Mouse (Mus musculus): ENCODE data around the gene Ttll8. TPM values are rescaled to one million over a fixed set of nuclear protein-coding genes. Genes with fewer than 3 reads are reported as not detected.

Ttll8 gene
- polyA plus RNA-seq, 1 experiment from 2014 or later = not detected

DNA sequence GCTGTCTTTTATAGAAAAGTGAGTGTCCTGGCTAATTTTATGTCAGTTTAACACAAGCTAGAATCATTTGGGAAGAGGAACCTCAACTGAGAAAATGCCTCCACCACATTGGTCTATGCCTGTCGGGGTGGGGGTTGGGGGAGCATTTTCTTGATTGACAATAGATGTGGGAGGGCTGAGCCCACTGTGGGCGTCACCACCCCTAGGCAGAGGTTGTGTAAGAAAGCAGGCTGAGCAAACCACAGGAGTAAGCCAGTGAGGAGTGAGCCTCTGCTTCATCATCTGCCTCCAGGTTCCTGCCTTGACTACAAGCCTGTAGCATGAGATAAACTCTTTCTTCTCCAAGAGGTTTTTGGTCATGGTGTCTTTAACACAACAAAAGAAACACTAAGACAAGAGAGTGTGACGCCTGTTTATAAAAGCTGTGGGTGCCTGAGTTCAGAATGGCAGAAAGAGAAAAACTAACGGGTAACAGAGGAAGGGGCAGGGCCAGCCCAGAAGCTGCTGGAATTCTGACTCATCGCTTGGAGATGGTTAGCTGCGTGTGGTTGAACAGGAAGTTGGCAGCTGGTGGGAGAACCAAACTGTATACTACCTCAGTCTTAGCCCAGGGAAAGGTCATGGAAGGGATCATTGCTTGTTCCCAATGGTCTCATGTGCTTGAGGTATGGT, 17.5 kb downstream of the Ttll8 start:
- no peak for ATAC-seq (ENCODE audit: insufficient read depth, low FRiP score)
- 53% methylated on average over 6 of the region's 6 CpGs for WGBS
- no peaks in the 10 kb centered on the region for H3K36me3 ChIP-seq (ENCODE audit: control insufficient read depth, insufficient read depth, low read length)

DNA sequence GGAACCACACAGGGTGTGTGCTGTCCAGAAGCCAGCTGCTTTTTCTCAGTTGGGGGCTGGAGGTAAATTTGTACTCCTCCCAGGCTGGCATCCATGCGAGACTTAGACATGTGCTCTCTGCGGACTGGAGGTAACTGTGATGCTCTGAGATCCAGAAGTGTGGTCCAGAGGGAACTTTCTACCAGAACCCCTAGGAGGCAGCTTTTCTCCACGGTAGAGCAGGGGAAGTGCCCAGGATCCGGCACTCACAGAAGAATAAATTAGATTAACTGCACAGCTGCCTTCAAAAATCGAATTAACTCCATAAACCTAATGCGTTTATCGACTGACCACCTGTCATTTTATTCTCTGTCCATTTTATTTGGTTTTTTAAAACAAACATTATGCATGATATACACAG, 20.1 kb downstream of the Ttll8 start:
- no peak overlapping the region for H3K27ac ChIP-seq (ENCODE audit: low read length)
- H3K4me2 ChIP-seq (ENCODE audit: low read depth, low read length) = no peak overlapping the region
- no peaks in the 10 kb centered on the region for H3K9me3 ChIP-seq (replicated peaks; ENCODE audit: control insufficient read depth, low read length)
- H3K36me3 ChIP-seq (ENCODE audit: control insufficient read depth, insufficient read depth, low read length) = no peaks in the 10 kb centered on the region
- H3K4me3 ChIP-seq (replicated peaks; ENCODE audit: low read length) = no peak overlapping the region
- WGBS = 54% methylated on average over 7 of the region's 7 CpGs
- no peaks in the 10 kb centered on the region for H3K4me1 ChIP-seq (ENCODE audit: control insufficient read depth, insufficient read depth, low read length)
- H3K27me3 ChIP-seq (ENCODE audit: control insufficient read depth, insufficient read depth, low read length) = no peaks in the 10 kb centered on the region
- ATAC-seq (ENCODE audit: insufficient read depth, low FRiP score) = 0 out of 2 replicates have a peak, but pooled peaks have one; percentile 53
- H3K9ac ChIP-seq (ENCODE audit: low read length) = no peak overlapping the region

More for the DNA sequence above, 17.5 kb downstream of the Ttll8 start:
- H3K4me3 ChIP-seq (replicated peaks; ENCODE audit: low read length) = no peak overlapping the region
- no peak overlapping the region for H3K4me2 ChIP-seq (ENCODE audit: low read depth, low read length)
- H3K27me3 ChIP-seq (ENCODE audit: control insufficient read depth, insufficient read depth, low read length) = no peaks in the 10 kb centered on the region
- no peaks in the 10 kb centered on the region for H3K9me3 ChIP-seq (replicated peaks; ENCODE audit: control insufficient read depth, low read length)
- H3K27ac ChIP-seq (ENCODE audit: low read length) = no peak overlapping the region
- H3K9ac ChIP-seq (ENCODE audit: low read length) = no peak overlapping the region
- no peaks in the 10 kb centered on the region for H3K4me1 ChIP-seq (ENCODE audit: control insufficient read depth, insufficient read depth, low read length)

DNA sequence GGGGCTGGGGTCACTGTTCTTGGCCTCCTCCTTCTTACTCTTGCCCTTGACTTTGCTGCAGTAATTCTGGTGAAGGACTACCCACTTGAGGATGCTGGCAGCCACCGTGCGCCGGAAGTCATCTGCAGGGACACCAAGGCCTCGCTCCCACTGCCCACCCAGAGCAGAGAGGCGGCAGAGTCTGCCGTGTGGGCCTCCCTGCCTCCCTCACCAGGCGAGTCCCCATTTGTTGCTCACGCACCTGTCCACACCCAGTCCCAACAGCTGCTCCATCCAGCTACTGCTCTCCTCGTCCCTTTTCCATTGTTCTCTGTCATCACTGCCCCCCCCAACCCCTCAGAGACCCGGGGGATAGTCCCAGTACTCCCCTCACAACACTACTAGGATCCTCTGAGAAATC, 21.6 kb downstream of the Ttll8 start:
- H3K4me2 ChIP-seq (ENCODE audit: low read depth, low read length) = no peak overlapping the region
- no peak for ATAC-seq (ENCODE audit: insufficient read depth, low FRiP score)
- WGBS = 79% methylated on average over 10 of the region's 10 CpGs
- no peaks in the 10 kb centered on the region for H3K4me1 ChIP-seq (ENCODE audit: control insufficient read depth, insufficient read depth, low read length)
- H3K4me3 ChIP-seq (replicated peaks; ENCODE audit: low read length) = no peak overlapping the region
- H3K27ac ChIP-seq (ENCODE audit: low read length) = no peak overlapping the region
- H3K9ac ChIP-seq (ENCODE audit: low read length) = no peak overlapping the region
- no peaks in the 10 kb centered on the region for H3K9me3 ChIP-seq (replicated peaks; ENCODE audit: control insufficient read depth, low read length)
- no peaks in the 10 kb centered on the region for H3K27me3 ChIP-seq (ENCODE audit: control insufficient read depth, insufficient read depth, low read length)
- no peaks in the 10 kb centered on the region for H3K36me3 ChIP-seq (ENCODE audit: control insufficient read depth, insufficient read depth, low read length)

DNA sequence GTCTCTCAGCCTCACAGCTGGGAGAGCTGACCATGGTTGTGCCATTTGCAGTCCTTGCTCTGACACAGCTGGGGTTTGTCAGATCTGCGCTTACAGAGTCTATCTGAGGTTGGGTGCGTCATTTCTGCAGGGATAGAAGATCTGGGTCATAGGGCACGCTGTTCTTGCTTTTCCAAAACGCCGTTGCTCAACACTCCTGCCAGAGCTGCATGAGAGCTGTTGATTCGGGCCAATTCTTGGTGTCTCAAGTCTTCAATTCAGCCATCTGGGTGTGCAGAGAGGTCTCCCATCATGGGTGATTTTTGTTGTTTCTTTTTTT, 32.3 kb downstream of the Ttll8 start:
- Histone ChIP-seq H3K36me3 (ENCODE audit: control insufficient read depth, insufficient read depth, low read length) (no peaks in the 10 kb centered on the region), H3K4me2 (ENCODE audit: low read depth, low read length) (no peak overlapping the region), H3K9ac (ENCODE audit: low read length) (no peak overlapping the region), H3K9me3 (replicated peaks; ENCODE audit: control insufficient read depth, low read length) (no peaks in the 10 kb centered on the region), H3K27me3 (ENCODE audit: control insufficient read depth, insufficient read depth, low read length) (no peaks in the 10 kb centered on the region), H3K4me3 (replicated peaks; ENCODE audit: low read length) (no peak overlapping the region), H3K27ac (ENCODE audit: low read length) (no peak overlapping the region), H3K4me1 (ENCODE audit: control insufficient read depth, insufficient read depth, low read length) (no peaks in the 10 kb centered on the region)
- 50% methylated on average over 6 of the region's 6 CpGs for whole genome bisulfite sequencing
- ATAC-seq (ENCODE audit: insufficient read depth, low FRiP score) = peak; percentile 46; the same call in 1 of the 2 replicates

DNA sequence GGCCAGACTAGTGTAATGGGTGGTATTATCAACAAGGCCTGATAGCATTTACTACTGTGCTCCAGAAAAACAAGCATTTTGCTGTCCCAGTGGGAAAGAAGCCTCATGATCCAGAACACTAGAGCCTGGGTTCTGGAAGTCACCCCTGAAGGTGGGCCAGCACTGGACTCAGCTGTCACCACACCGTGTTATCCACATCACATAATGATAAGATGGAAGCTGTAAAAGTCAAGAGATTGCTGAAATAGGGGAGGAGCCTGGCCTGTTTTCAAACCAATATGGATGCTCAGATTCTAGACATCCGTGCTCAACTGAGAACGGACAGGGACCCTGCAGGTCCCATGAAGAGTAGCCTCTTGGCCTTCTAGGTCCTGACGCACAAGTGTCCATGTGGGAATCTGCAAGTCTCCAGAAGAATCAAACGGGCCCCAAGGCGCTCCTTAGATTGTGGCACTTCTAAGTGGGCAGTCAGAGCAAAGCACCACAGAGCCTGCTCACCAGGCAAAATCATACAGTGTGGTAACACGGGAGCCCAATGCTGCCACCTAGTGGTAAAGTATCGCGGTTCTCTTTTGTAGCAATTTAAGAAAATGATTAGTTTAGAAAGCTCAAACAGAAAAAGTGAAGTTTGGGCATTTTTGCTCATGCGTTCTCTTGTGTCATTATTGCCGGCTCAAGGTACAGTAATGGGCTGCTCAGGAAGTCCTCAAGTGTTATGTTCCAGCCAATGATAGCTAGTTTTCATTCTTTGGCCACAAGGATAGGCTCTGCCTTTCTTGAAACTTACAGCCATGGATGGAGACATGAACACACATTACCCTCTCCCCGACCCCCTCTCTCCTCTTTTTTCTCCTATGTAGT, 32.9 kb downstream of the Ttll8 start:
- no peak overlapping the region for H3K27ac ChIP-seq (ENCODE audit: low read length)
- no peak overlapping the region for H3K4me3 ChIP-seq (replicated peaks; ENCODE audit: low read length)
- H3K9me3 ChIP-seq (replicated peaks; ENCODE audit: control insufficient read depth, low read length) = no peaks in the 10 kb centered on the region
- WGBS = 23% methylated on average over 12 of the region's 12 CpGs
- H3K4me1 ChIP-seq (ENCODE audit: control insufficient read depth, insufficient read depth, low read length) = no peaks in the 10 kb centered on the region
- no peaks in the 10 kb centered on the region for H3K36me3 ChIP-seq (ENCODE audit: control insufficient read depth, insufficient read depth, low read length)
- no peak overlapping the region for H3K4me2 ChIP-seq (ENCODE audit: low read depth, low read length)
- H3K9ac ChIP-seq (ENCODE audit: low read length) = peak overlapping the region; percentile 51; the same call in 1 of the 2 replicates
- H3K27me3 ChIP-seq (ENCODE audit: control insufficient read depth, insufficient read depth, low read length) = no peaks in the 10 kb centered on the region
- ATAC-seq (ENCODE audit: insufficient read depth, low FRiP score) = peak; percentile 70; the same call in 1 of the 2 replicates

DNA sequence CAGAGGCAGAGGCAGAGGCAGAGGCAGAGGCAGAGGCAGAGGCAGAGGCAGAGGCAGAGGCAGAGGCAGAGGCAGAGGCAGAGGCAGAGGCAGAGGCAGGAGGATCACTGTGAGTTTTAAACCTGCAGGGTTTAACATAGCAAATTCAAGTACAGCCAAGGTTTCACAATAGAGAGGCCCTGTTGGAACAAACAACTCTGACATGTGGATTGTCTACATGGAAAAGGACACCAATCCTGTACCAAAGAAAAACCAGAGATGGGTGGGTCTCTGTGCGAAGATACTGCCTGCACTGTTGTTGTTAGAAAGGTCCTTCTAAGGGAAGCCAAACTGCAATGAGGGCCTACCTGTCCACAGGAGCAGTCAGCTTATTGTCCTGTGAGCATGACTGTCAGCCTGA, 34.2 kb downstream of the Ttll8 start:
- H3K27me3 ChIP-seq (ENCODE audit: control insufficient read depth, insufficient read depth, low read length) = no peaks in the 10 kb centered on the region
- H3K9ac ChIP-seq (ENCODE audit: low read length) = no peak overlapping the region
- H3K4me1 ChIP-seq (ENCODE audit: control insufficient read depth, insufficient read depth, low read length) = no peaks in the 10 kb centered on the region
- H3K36me3 ChIP-seq (ENCODE audit: control insufficient read depth, insufficient read depth, low read length) = no peaks in the 10 kb centered on the region
- 90% methylated on average over 1 of the region's 1 CpGs for WGBS
- no peak for ATAC-seq (ENCODE audit: insufficient read depth, low FRiP score)
- H3K4me3 ChIP-seq (replicated peaks; ENCODE audit: low read length) = no peak overlapping the region
- H3K9me3 ChIP-seq (replicated peaks; ENCODE audit: control insufficient read depth, low read length) = no peaks in the 10 kb centered on the region
- H3K4me2 ChIP-seq (ENCODE audit: low read depth, low read length) = no peak overlapping the region
- no peak overlapping the region for H3K27ac ChIP-seq (ENCODE audit: low read length)

DNA sequence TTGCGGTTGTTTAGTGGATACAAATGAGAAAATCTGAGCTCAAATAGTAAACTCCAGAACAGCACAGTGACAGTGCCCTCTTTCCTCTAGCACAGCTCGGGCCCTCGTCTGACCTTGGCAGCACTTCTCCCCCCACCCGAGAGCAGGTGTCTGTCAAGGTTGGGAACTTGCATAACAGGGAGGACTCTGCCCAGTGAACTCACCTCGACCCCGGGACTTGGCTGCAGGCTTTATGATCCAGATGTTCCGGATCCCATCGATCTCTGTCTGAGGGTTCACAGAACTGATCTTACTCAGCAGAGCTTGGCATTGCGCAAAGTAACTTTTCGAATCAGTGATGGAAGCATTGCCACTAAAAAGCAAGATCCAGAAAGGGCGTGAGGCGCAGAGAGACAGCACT, 34.9 kb downstream of the Ttll8 start:
- Histone ChIP-seq H3K4me3 (replicated peaks; ENCODE audit: low read length) (no peak overlapping the region), H3K4me1 (ENCODE audit: control insufficient read depth, insufficient read depth, low read length) (no peaks in the 10 kb centered on the region), H3K9me3 (replicated peaks; ENCODE audit: control insufficient read depth, low read length) (no peaks in the 10 kb centered on the region), H3K36me3 (ENCODE audit: control insufficient read depth, insufficient read depth, low read length) (no peaks in the 10 kb centered on the region), H3K27me3 (ENCODE audit: control insufficient read depth, insufficient read depth, low read length) (no peaks in the 10 kb centered on the region), H3K9ac (ENCODE audit: low read length) (no peak overlapping the region), H3K27ac (ENCODE audit: low read length) (no peak overlapping the region), H3K4me2 (ENCODE audit: low read depth, low read length) (no peak overlapping the region)
- ATAC-seq (ENCODE audit: insufficient read depth, low FRiP score) = no peak
- 63% methylated on average over 12 of the region's 12 CpGs for WGBS

DNA sequence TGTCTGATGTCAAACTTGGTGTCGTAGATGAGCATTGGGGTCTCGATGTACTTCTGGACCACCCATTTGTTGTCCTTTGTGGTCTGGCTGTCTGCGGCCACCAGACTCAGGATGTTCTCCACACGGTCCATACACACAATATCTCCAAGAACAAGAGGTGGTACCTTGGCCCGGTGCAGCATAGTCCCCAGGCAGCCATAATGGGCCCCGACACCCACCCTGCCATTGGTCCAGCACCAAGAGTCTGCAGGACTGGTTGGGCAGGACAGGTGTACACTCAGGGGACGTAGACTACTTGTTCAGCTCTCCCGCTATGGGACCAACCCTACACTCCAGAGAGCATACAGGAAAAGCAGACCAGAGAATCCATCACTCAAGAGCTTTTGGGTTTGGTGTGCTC, 37.1 kb downstream of the Ttll8 start:
- 93% methylated on average over 8 of the region's 8 CpGs for WGBS
- Histone ChIP-seq H3K4me2 (ENCODE audit: low read depth, low read length) (no peak overlapping the region), H3K4me1 (ENCODE audit: control insufficient read depth, insufficient read depth, low read length) (no peaks in the 10 kb centered on the region), H3K27me3 (ENCODE audit: control insufficient read depth, insufficient read depth, low read length) (no peaks in the 10 kb centered on the region), H3K9ac (ENCODE audit: low read length) (no peak overlapping the region), H3K36me3 (ENCODE audit: control insufficient read depth, insufficient read depth, low read length) (no peaks in the 10 kb centered on the region), H3K4me3 (replicated peaks; ENCODE audit: low read length) (no peak overlapping the region), H3K27ac (ENCODE audit: low read length) (no peak overlapping the region; the same call in 1 of the 2 replicates), H3K9me3 (replicated peaks; ENCODE audit: control insufficient read depth, low read length) (no peaks in the 10 kb centered on the region)
- no peak for ATAC-seq (ENCODE audit: insufficient read depth, low FRiP score)

DNA sequence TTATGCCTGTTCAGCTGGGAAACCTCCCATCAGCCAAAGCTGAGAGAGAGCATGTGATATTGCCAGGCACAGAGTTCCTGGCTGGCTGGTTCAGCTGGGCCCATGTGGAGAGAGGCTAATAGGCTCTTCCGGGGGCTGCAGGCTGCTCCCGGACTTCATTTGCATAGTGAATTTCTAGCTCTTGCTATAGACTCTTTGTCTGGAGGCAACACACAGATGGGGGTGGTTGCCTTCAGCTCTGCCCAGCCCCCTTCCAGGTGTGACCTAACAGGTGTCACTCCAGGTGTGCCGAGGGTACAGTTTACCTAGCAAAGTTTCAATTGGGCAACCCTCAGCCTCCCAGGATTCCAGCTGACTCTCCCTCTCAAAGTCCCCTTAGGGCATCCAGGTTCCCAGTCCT, 37.9 kb downstream of the Ttll8 start:
- Histone ChIP-seq H3K4me2 (ENCODE audit: low read depth, low read length) (no peak overlapping the region), H3K27ac (ENCODE audit: low read length) (no peak overlapping the region), H3K9me3 (replicated peaks; ENCODE audit: control insufficient read depth, low read length) (no peaks in the 10 kb centered on the region), H3K27me3 (ENCODE audit: control insufficient read depth, insufficient read depth, low read length) (no peaks in the 10 kb centered on the region), H3K4me1 (ENCODE audit: control insufficient read depth, insufficient read depth, low read length) (no peaks in the 10 kb centered on the region), H3K36me3 (ENCODE audit: control insufficient read depth, insufficient read depth, low read length) (no peaks in the 10 kb centered on the region), H3K9ac (ENCODE audit: low read length) (no peak overlapping the region), H3K4me3 (replicated peaks; ENCODE audit: low read length) (no peak overlapping the region)
- ATAC-seq (ENCODE audit: insufficient read depth, low FRiP score) = peak; percentile 58
- WGBS = 47% methylated on average over 3 of the region's 3 CpGs

All from stomach, embryonic 16.5 days (tissue).